Mouse (Mus musculus) left cerebral cortex, adult 18-20 months (tissue): ENCODE data around the gene D5Ertd579e. TPM values are rescaled to one million over a fixed set of nuclear protein-coding genes. Genes with fewer than 3 reads are reported as not detected.

Experiments used
- DNase-seq, 2 experiments: peaks; one replicate each; pipeline ENCODE4 v3.0.0; 2021 to 2022; ENCODE audit warnings: low spot score in 2 of 2, mixed read lengths in 1 of 2
- total RNA-seq, 2 experiments: library from RNA; stranded (reverse); gene quantifications; 2 replicates each; pipeline ENCODE4 v1.2.3; 2021

The D5Ertd579e gene
- total RNA-seq, 2 experiments from 2014 or later = 91.9 to 94.7 TPM

- DNase-seq = no peak
Observed at GRCm38 (mm10) chr5:36571371-36571770, 124.5 kb downstream of the D5Ertd579e start.

- DNase-seq = no peak
Observed at GRCm38 (mm10) chr5:36570546-36571245, 125.1 kb downstream of the D5Ertd579e start.

- no peak for DNase-seq
Observed at GRCm38 (mm10) chr5:36570098-36570497, 125.7 kb downstream of the D5Ertd579e start.

- DNase-seq = no peak
Observed at GRCm38 (mm10) chr5:36568118-36568517, 127.7 kb downstream of the D5Ertd579e start.

- DNase-seq = no peak
Observed at GRCm38 (mm10) chr5:36567627-36568026, 128.2 kb downstream of the D5Ertd579e start.

GRCm38 (mm10) chr5:36564530-36564929 lies 131.3 kb downstream of the D5Ertd579e start:
- no peak for DNase-seq

GRCm38 (mm10) chr5:36563741-36564140 lies 132.1 kb downstream of the D5Ertd579e start:
- DNase-seq = no peak

- no peak for DNase-seq
Observed at GRCm38 (mm10) chr5:36562791-36563445, 132.9 kb downstream of the D5Ertd579e start.

- DNase-seq = peak in 1 of 2 experiments; percentile 50
Observed at GRCm38 (mm10) chr5:36561509-36561908, 134.3 kb downstream of the D5Ertd579e start.

GRCm38 (mm10) chr5:36560490-36560889 lies 135.3 kb downstream of the D5Ertd579e start:
- DNase-seq = no peak

GRCm38 (mm10) chr5:36559510-36560235 lies 136.2 kb downstream of the D5Ertd579e start:
- no peak for DNase-seq

GRCm38 (mm10) chr5:36559106-36559505 lies 136.7 kb downstream of the D5Ertd579e start:
- no peak for DNase-seq

GRCm38 (mm10) chr5:36558526-36558925 lies 137.3 kb downstream of the D5Ertd579e start:
- DNase-seq = no peak

GRCm38 (mm10) chr5:36557584-36558308 lies 138.1 kb downstream of the D5Ertd579e start:
- DNase-seq = no peak

- no peak for DNase-seq
Observed at GRCm38 (mm10) chr5:36556906-36557305, 138.9 kb downstream of the D5Ertd579e start.

GRCm38 (mm10) chr5:36556289-36556688 lies 139.5 kb downstream of the D5Ertd579e start:
- DNase-seq = no peak

GRCm38 (mm10) chr5:36554496-36554895 lies 141.3 kb downstream of the D5Ertd579e start:
- no peak for DNase-seq

GRCm38 (mm10) chr5:36553886-36554285 lies 141.9 kb downstream of the D5Ertd579e start:
- no peak for DNase-seq

- no peak for DNase-seq
Observed at GRCm38 (mm10) chr5:36553056-36553606, 142.7 kb downstream of the D5Ertd579e start.

- no peak for DNase-seq
Observed at GRCm38 (mm10) chr5:36552391-36552790, 143.4 kb downstream of the D5Ertd579e start.
